Mouse (Mus musculus) erythroblast, embryonic 14.5 days (primary cell): ENCODE results near the gene Magi1.

Source experiments
- GATA1 ChIP-seq: IDR thresholded peaks from 2 replicates; pipeline ENCODE4 v1.6.1; 2012; ENCODE audit warnings: low read length, inconsistent platforms, mixed read lengths
- TAL1 ChIP-seq: IDR thresholded peaks from 3 replicates; pipeline ENCODE4 v1.6.1; 2012; ENCODE audit warnings: low read length, inconsistent platforms, mixed read lengths

- no peak for TF ChIP-seq GATA1
- no peak for TF ChIP-seq TAL1
These were observed 585.8 kb downstream of the Magi1 start for GRCm38 (mm10) chr6:93697956-93698355.
